Mouse (Mus musculus) embryonic facial prominence, embryonic 11.5 days (tissue): ENCODE results near the gene Trp53bp1. TPM values are rescaled to one million over a fixed set of nuclear protein-coding genes. Genes with fewer than 3 reads are reported as not detected.

Experiments
- ATAC-seq: fragments of 200-750 bp; cut with Nextera tagmentation; replicated peaks from 2 replicates; pipeline ENCODE4 v1.8.0; 2017; ENCODE audit warnings: low read depth; ENCODE audit not compliant: insufficient number of reproducible peaks, low FRiP score, low TSS enrichment
- DNase-seq: peaks from one replicate; pipeline ENCODE4 v3.0.0-alpha.2; 2015; ENCODE audit warnings: low spot score
- H3K27ac ChIP-seq: fragments of 300-500 bp; sonication (generic); replicated peaks from 2 replicates; pipeline ENCODE4 v1.5.1; 2014; ENCODE audit warnings: mild to moderate bottlenecking, low read depth, low read length, control low read depth
- H3K27me3 ChIP-seq: fragments of 300-500 bp; sonication (generic); 2 replicates; pipeline ENCODE4 v1.6.1; 2014; ENCODE audit warnings: mild to moderate bottlenecking, low read length, moderate library complexity, mixed read lengths; ENCODE audit not compliant: control insufficient read depth, insufficient read depth
- H3K36me3 ChIP-seq: fragments of 300-500 bp; sonication (generic); replicated peaks from 2 replicates; pipeline ENCODE4 v1.6.1; 2014; ENCODE audit warnings: low read depth, mild to moderate bottlenecking, low read length, moderate library complexity, mixed read lengths; ENCODE audit not compliant: control insufficient read depth, insufficient read depth
- H3K4me1 ChIP-seq: fragments of 300-500 bp; sonication (generic); 2 replicates; pipeline ENCODE4 v1.6.1; 2014; ENCODE audit warnings: low read length, mixed read lengths; ENCODE audit not compliant: control insufficient read depth, insufficient read depth
- H3K4me2 ChIP-seq: fragments of 300-500 bp; sonication (generic); 2 replicates; pipeline ENCODE4 v1.6.1; 2014; ENCODE audit warnings: low read depth, mild to moderate bottlenecking, control low read depth, low read length, moderate library complexity
- H3K4me3 ChIP-seq: fragments of 300-500 bp; sonication (generic); 2 replicates; pipeline ENCODE4 v1.5.1; 2014; ENCODE audit warnings: low read depth, low read length, control low read depth
- H3K9ac ChIP-seq: fragments of 300-500 bp; sonication (generic); replicated peaks from 2 replicates; pipeline ENCODE4 v1.6.1; 2014; ENCODE audit warnings: mild to moderate bottlenecking, control low read depth, low read length
- H3K9me3 ChIP-seq: fragments of 300-500 bp; sonication (generic); replicated peaks from 2 replicates; pipeline ENCODE4 v1.6.1; 2016; ENCODE audit warnings: mild to moderate bottlenecking, low read length, inconsistent platforms, mixed read lengths; ENCODE audit not compliant: control insufficient read depth
- WGBS: fragments of 180-500 bp; shearing (Covaris S2); extraction: QIAGEN DNeasy Blood & Tissue Kit; methylation state at CpG from one replicate; pipeline ENCODE4 v1.1.7; 2014; 5-methylcytosine and 5-hydroxymethylcytosine counted together
- polyA plus RNA-seq: library from polyadenylated mRNA; unstranded; fragments of >200 nt; fragmentation: Nextera tagmentation; extraction: Ambion mirVana; gene quantifications from 2 replicates; pipeline ENCODE4 v1.2.1, GENCODE M21; 2014

Gene Trp53bp1
- polyA plus RNA-seq, 1 experiment from 2014 or later, result 88.7 TPM

GRCm38 (mm10) chr2:121295608-121296571, 24.7 kb upstream of the Trp53bp1 start:
- 2% methylated on average over 15 of the region's 15 CpGs for WGBS
- peak overlapping the region; percentile 36 for H3K4me3 ChIP-seq
- DNase-seq, result peak; percentile 33
- H3K27me3 ChIP-seq, result peaks cover 21% of the 10 kb centered on the region
- H3K4me1 ChIP-seq, result peaks cover 18% of the 10 kb centered on the region
- H3K9ac ChIP-seq, result peak overlapping the region; percentile 43
- H3K4me2 ChIP-seq, result peak overlapping the region; percentile 67
- no peaks in the 10 kb centered on the region for H3K9me3 ChIP-seq
- ATAC-seq, result peak; percentile 46; the same call in 1 of the 2 replicates
- no peaks in the 10 kb centered on the region for H3K36me3 ChIP-seq
- no peak overlapping the region for H3K27ac ChIP-seq

DNA sequence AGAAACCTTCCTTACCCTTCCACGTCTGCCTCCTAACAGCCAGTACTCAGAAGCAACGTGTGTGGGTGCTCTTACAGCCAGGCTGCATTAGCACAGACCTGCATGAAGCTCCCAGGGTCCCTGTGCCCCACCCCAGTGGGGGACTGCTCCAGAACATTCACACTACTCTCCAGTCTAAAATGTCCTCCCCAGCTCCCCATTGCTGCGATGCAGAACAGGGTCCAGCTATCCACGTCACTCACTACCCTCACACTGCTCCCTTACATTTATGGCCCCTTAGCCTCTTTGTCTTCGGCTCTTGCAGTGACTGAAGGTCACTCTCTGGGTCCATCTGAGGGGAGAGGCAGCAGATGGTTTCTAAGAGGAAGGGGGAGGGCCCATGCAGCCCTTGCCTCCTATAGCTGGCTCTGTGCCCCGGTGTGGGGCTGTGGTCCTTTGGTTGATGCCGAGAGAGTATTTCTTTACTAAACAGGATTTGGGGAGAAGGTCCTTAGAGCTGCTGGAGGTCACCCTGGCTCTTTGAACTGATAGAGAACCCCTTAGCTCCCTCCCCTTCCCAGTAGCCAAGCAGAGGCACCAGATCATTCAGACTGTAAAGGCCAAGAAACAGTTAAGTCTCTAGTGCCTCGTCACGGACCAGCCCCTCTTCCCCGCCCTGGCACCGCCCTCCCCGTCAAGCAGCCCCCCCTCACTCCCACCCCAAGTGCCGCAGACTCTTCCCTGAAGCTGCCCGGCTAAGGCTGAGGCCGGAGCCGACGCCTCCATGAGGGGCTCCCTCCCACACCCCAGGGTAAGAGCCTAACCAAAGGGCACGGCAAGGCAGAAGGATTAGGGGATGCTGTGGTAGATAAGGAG, 23.8 kb upstream of the Trp53bp1 start:
- H3K36me3 ChIP-seq, result no peaks in the 10 kb centered on the region
- H3K27me3 ChIP-seq, result peaks cover 21% of the 10 kb centered on the region
- peak overlapping the region; percentile 43 for H3K9ac ChIP-seq
- peaks cover 18% of the 10 kb centered on the region for H3K4me1 ChIP-seq
- peak overlapping the region; percentile 67 for H3K4me2 ChIP-seq
- DNase-seq, result peak; percentile 68
- under 1% methylated on average over 18 of the region's 18 CpGs for WGBS
- ATAC-seq, result peak; percentile 64
- no peak overlapping the region for H3K27ac ChIP-seq
- H3K9me3 ChIP-seq, result no peaks in the 10 kb centered on the region
- H3K4me3 ChIP-seq, result peak overlapping the region; percentile 36

DNA sequence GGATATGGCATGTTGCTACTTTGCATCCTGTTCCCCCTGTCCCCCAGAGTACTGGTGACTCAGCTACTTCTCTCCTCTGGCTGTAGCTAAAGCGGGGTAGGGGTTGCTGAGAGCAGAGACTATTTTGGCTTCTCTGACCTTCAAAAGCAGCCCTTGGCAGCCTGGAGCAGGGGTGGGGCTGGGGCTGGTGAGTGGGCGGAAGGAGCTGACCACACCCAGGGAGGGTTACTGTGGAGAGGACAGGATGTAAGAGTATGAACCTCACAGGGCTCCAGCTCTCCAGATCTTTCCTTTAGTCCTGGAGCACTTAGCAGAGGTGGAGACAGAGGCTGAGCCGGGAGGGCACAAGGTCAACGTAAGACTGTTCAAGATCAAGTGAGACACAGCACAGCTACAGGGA, 23.0 kb upstream of the Trp53bp1 start:
- Histone ChIP-seq H3K9ac (no peak overlapping the region; the same call in 1 of the 2 replicates), H3K27ac (no peak overlapping the region)
- DNase-seq, result no peak

GRCm38 (mm10) chr2:121292316-121293013, 21.3 kb upstream of the Trp53bp1 start:
- H3K4me1 ChIP-seq, result peaks cover 18% of the 10 kb centered on the region
- H3K9ac ChIP-seq, result no peak overlapping the region
- ATAC-seq (no peak), DNase-seq (no peak)
- 68% methylated on average over 5 of the region's 5 CpGs for WGBS
- no peaks in the 10 kb centered on the region for H3K36me3 ChIP-seq
- H3K4me3 ChIP-seq, result no peak overlapping the region
- H3K9me3 ChIP-seq, result no peaks in the 10 kb centered on the region
- H3K4me2 ChIP-seq, result no peak overlapping the region
- no peak overlapping the region for H3K27ac ChIP-seq
- peaks cover 16% of the 10 kb centered on the region for H3K27me3 ChIP-seq

More for the DNA sequence above, 23.0 kb upstream of the Trp53bp1 start:
- Histone ChIP-seq H3K36me3 (no peaks in the 10 kb centered on the region), H3K4me2 (no peak overlapping the region), H3K27me3 (peaks cover 21% of the 10 kb centered on the region), H3K4me3 (no peak overlapping the region), H3K4me1 (peaks cover 18% of the 10 kb centered on the region), H3K9me3 (no peaks in the 10 kb centered on the region)
- no peak for ATAC-seq
- WGBS, result 24% methylated on average over 4 of the region's 4 CpGs

- peak overlapping the region; percentile 58 for H3K4me2 ChIP-seq
- H3K9me3 ChIP-seq, result no peaks in the 10 kb centered on the region
- H3K36me3 ChIP-seq, result no peaks in the 10 kb centered on the region
- peaks cover 4% of the 10 kb centered on the region; the same call in 1 of the 2 replicates for H3K4me1 ChIP-seq
- no peaks in the 10 kb centered on the region for H3K27me3 ChIP-seq
- DNase-seq, result peak; percentile 32
- peak overlapping the region; percentile 3; the same call in 1 of the 2 replicates for H3K9ac ChIP-seq
- peak; percentile 50 for ATAC-seq
- H3K4me3 ChIP-seq, result peak overlapping the region; percentile 48
- 4% methylated on average over 27 of the region's 36 CpGs for WGBS
- no peak overlapping the region for H3K27ac ChIP-seq
Measured at GRCm38 (mm10) chr2:121289730-121290540, 18.7 kb upstream of the Trp53bp1 start.

DNA sequence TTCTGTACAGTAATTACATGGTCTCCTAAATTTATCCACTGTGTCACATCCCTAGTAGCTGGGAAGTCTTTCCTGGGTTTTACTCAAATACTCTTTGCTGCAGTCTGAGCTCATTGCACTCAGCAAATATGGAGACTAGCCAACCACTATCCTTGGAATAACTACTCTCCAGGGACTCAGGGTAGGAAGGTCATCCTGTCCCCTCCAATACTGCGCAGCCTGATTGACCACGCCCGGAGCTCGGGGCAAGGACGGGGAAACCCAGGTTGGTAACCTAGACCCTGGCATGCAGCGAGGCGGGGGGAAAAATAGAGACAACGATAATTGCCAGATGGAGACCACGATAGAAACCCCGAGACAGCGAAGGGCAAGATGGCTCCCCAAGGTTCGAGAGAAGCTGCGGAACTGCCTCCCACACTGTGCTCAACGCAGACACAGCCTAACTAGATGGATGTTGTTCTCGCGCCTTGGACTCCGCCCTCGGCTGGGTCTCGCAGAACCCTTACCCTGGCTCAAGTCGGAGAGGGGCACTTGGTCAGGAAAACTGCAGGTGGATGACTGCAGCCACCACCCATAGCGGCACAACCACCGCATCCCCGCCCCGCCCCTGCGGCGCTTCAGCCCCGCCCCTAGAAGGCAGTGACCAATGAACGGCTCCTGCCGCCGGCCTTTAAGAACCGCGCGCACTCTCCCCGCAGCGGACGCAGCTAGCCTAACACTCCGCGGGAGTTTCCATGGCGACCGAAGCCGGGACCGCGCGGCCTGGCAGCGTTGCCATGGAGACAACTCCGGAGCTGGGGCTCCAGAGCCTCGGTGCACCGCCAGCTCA, 17.9 kb upstream of the Trp53bp1 start, which contains the start of gene Map1a:
Gene Map1a (plus strand): TSS at position 700 of the 829 bp plus-strand sequence.
- no peaks in the 10 kb centered on the region for H3K4me1 ChIP-seq
- DNase-seq (peak; percentile 98), ATAC-seq (peak; percentile 97)
- WGBS, result 1% methylated on average over 48 of the region's 48 CpGs
- H3K27me3 ChIP-seq, result no peaks in the 10 kb centered on the region
- H3K27ac ChIP-seq, result no peak within 1 kb of the TSS
- peak within 1 kb of the TSS; percentile 48 for H3K4me3 ChIP-seq
- H3K9me3 ChIP-seq, result no peaks in the 10 kb centered on the region
- peak within 1 kb of the TSS; percentile 3; the same call in 1 of the 2 replicates for H3K9ac ChIP-seq
- H3K36me3 ChIP-seq, result no peaks in the 10 kb centered on the region
- H3K4me2 ChIP-seq, result peak within 1 kb of the TSS; percentile 58
